Mouse (Mus musculus) cortical plate, adult 2 months (tissue): ENCODE data around the gene Btn2a2. TPM values are rescaled to one million over a fixed set of nuclear protein-coding genes. Genes with fewer than 3 reads are reported as not detected.

Source experiments
- H3K27ac ChIP-seq: fragments of 200-500 bp; 2 replicates; pipeline ENCODE4 v1.5.1; 2012; ENCODE audit warnings: low read length, control low read depth, inconsistent platforms; ENCODE audit not compliant: insufficient read depth
- H3K4me1 ChIP-seq: fragments of 200-500 bp; 2 replicates; pipeline ENCODE4 v1.6.1; 2011; ENCODE audit warnings: low read length; ENCODE audit not compliant: control insufficient read depth, insufficient read depth
- H3K4me3 ChIP-seq: fragments of 200-500 bp; 2 replicates; pipeline ENCODE4 v1.5.1; 2011; ENCODE audit warnings: mild to moderate bottlenecking, low read length, control low read depth; ENCODE audit not compliant: insufficient read depth
- CTCF ChIP-seq: fragments of 200-500 bp; IDR thresholded peaks from 2 replicates; pipeline ENCODE4 v1.5.1; 2011; ENCODE audit warnings: mild to moderate bottlenecking, control low read depth, low read length; ENCODE audit not compliant: insufficient read depth; ENCODE audit errors: extremely low read depth
- POLR2A ChIP-seq: fragments of 200-500 bp; IDR thresholded peaks from 2 replicates; pipeline ENCODE4 v1.6.1; 2011; ENCODE audit warnings: mild to moderate bottlenecking, low read length, control low read depth; ENCODE audit not compliant: insufficient read depth; ENCODE audit errors: extremely low read depth
- polyA plus RNA-seq: library from polyadenylated mRNA; depleted of rRNA; stranded (reverse); fragments of >200 nt; gene quantifications from 2 replicates; pipeline ENCODE4 v1.2.3, GENCODE M21; 2012

The Btn2a2 gene
- polyA plus RNA-seq, 1 experiment = 0.69 TPM

- Histone ChIP-seq H3K4me3 (no peak overlapping the region; the same call in 1 of the 2 replicates), H3K27ac (no peak overlapping the region), H3K4me1 (peaks cover 4% of the 10 kb centered on the region; the same call in 1 of the 2 replicates)
- TF ChIP-seq POLR2A (no peak), CTCF (no peak)
These were observed 43.8 kb upstream of the Btn2a2 start for GRCm38 (mm10) chr13:23532262-23533075.

GRCm38 (mm10) chr13:23530901-23531875 is 42.5 kb upstream of the Btn2a2 start, which contains the start of gene Hist1h4h:
Gene Hist1h4h, plus strand, starts transcription at chr13:23531050.
- TF ChIP-seq CTCF = no peak
- peak; percentile 99 for TF ChIP-seq POLR2A
- H3K4me3 ChIP-seq = peak within 1 kb of the TSS; percentile 47
- peak within 1 kb of the TSS; percentile 76 for H3K27ac ChIP-seq
- H3K4me1 ChIP-seq = peaks cover 4% of the 10 kb centered on the region; the same call in 1 of the 2 replicates

GRCm38 (mm10) chr13:23530181-23530900 is 41.7 kb upstream of the Btn2a2 start:
- peak overlapping the region; percentile 47 for H3K4me3 ChIP-seq
- TF ChIP-seq CTCF = no peak
- no peak for TF ChIP-seq POLR2A
- H3K4me1 ChIP-seq = peaks cover 4% of the 10 kb centered on the region; the same call in 1 of the 2 replicates
- H3K27ac ChIP-seq = peak overlapping the region; percentile 67

- peaks cover 4% of the 10 kb centered on the region; the same call in 1 of the 2 replicates for H3K4me1 ChIP-seq
- TF ChIP-seq POLR2A (no peak), CTCF (no peak)
- H3K4me3 ChIP-seq = peak overlapping the region; percentile 47; the same call in 1 of the 2 replicates
- H3K27ac ChIP-seq = no peak overlapping the region
These were observed 41.0 kb upstream of the Btn2a2 start for GRCm38 (mm10) chr13:23529480-23530165.

GRCm38 (mm10) chr13:23529005-23529404 is 40.3 kb upstream of the Btn2a2 start:
- TF ChIP-seq POLR2A = no peak
- TF ChIP-seq CTCF = no peak
- Histone ChIP-seq H3K27ac (no peak overlapping the region), H3K4me3 (no peak overlapping the region), H3K4me1 (peaks cover 1% of the 10 kb centered on the region; the same call in 1 of the 2 replicates)

- H3K4me1 ChIP-seq = no peaks in the 10 kb centered on the region
- TF ChIP-seq POLR2A (no peak), CTCF (no peak)
- no peak overlapping the region for H3K27ac ChIP-seq
- H3K4me3 ChIP-seq = peak overlapping the region; percentile 2
These were observed 37.7 kb upstream of the Btn2a2 start for GRCm38 (mm10) chr13:23526312-23526711.

- Histone ChIP-seq H3K27ac (no peak overlapping the region), H3K4me1 (no peaks in the 10 kb centered on the region), H3K4me3 (peak overlapping the region; percentile 2; the same call in 1 of the 2 replicates)
- TF ChIP-seq POLR2A (no peak), CTCF (no peak)
These were observed 37.2 kb upstream of the Btn2a2 start for GRCm38 (mm10) chr13:23525901-23526300.

GRCm38 (mm10) chr13:23524654-23525053 is 36.0 kb upstream of the Btn2a2 start:
- Histone ChIP-seq H3K4me1 (no peaks in the 10 kb centered on the region), H3K4me3 (no peak overlapping the region), H3K27ac (no peak overlapping the region)
- TF ChIP-seq CTCF = peak; percentile 93
- no peak for TF ChIP-seq POLR2A
